Mouse (Mus musculus): Measurements from ENCODE around the gene 2010300C02Rik. TPM values are rescaled to one million over a fixed set of nuclear protein-coding genes. Genes with fewer than 3 reads are reported as not detected.
A peak's percentile ranks its signal among the peaks of the same experiment; 100 is the strongest.

Gene 2010300C02Rik
- polyA plus RNA-seq (2015; fragmentation: Nextera tagmentation; extraction: Ambion mirVana): 9.2 TPM in 2 replicates

GRCm38 (mm10) chr1:37719761-37720640 is at the start of gene 2010300C02Rik:
Gene 2010300C02Rik, minus strand, starts transcription at chr1:37720085.
- Histone ChIP-seq H3K9me3 (ENCODE audit: low read length) (no peaks in the 10 kb centered on the region), H3K36me3 (ENCODE audit: insufficient read depth, low read length) (no peaks in the 10 kb centered on the region), H3K9ac (replicated peaks; ENCODE audit: low read depth) (peak within 1 kb of the TSS; percentile 56), H3K27me3 (replicated peaks; ENCODE audit: insufficient read depth, low read length) (0 out of 2 replicates have a peak, but pooled peaks cover 2% of the 10 kb centered on the region), H3K4me3 (ENCODE audit: low read depth, low read length) (peak within 1 kb of the TSS; percentile 62), H3K4me1 (ENCODE audit: insufficient read depth, low read depth, low read length) (no peaks in the 10 kb centered on the region), H3K27ac (ENCODE audit: low read length) (peak within 1 kb of the TSS; percentile 84), H3K4me2 (replicated peaks; ENCODE audit: low read depth, low read length) (peak within 1 kb of the TSS; percentile 97)
- peak; percentile 91 for ATAC-seq
- TF ChIP-seq CTCF (IDR thresholded peaks at IDR 0.05) (peak; percentile 63), EP300 (IDR thresholded peaks at IDR 0.05) (no peak)
- under 1% methylated on average over 39 of the region's 69 CpGs for WGBS
- peak; percentile 66 for DNase-seq (ENCODE audit: low spot score)

- no peak overlapping the region for H3K4me3 ChIP-seq (ENCODE audit: low read depth, low read length)
- ATAC-seq: no peak
- no peaks in the 10 kb centered on the region for H3K9me3 ChIP-seq (ENCODE audit: low read length)
- no peak overlapping the region for H3K9ac ChIP-seq (replicated peaks; ENCODE audit: low read depth)
- no peaks in the 10 kb centered on the region for H3K36me3 ChIP-seq (ENCODE audit: insufficient read depth, low read length)
- TF ChIP-seq EP300 (IDR thresholded peaks at IDR 0.05) (no peak), CTCF (IDR thresholded peaks at IDR 0.05) (peak; percentile 24; the same call in 1 of the 2 replicates)
- no peaks in the 10 kb centered on the region for H3K27me3 ChIP-seq (replicated peaks; ENCODE audit: insufficient read depth, low read length)
- no peak overlapping the region for H3K4me2 ChIP-seq (replicated peaks; ENCODE audit: low read depth, low read length)
- H3K27ac ChIP-seq (ENCODE audit: low read length): no peak overlapping the region
- no peak for DNase-seq (ENCODE audit: low spot score)
- H3K4me1 ChIP-seq (ENCODE audit: insufficient read depth, low read depth, low read length): no peaks in the 10 kb centered on the region
These were observed 39.5 kb upstream of the 2010300C02Rik start for GRCm38 (mm10) chr1:37759407-37759806.

GRCm38 (mm10) chr1:37744650-37745259 is 24.9 kb upstream of the 2010300C02Rik start:
- DNase-seq (ENCODE audit: low spot score): no peak
- TF ChIP-seq CTCF (IDR thresholded peaks at IDR 0.05): no peak
- TF ChIP-seq EP300 (IDR thresholded peaks at IDR 0.05): no peak

GRCm38 (mm10) chr1:37742602-37743270 is 22.9 kb upstream of the 2010300C02Rik start:
- H3K27me3 ChIP-seq (replicated peaks; ENCODE audit: insufficient read depth, low read length): no peaks in the 10 kb centered on the region
- no peak overlapping the region for H3K4me3 ChIP-seq (ENCODE audit: low read depth, low read length)
- no peak for TF ChIP-seq CTCF (IDR thresholded peaks at IDR 0.05)
- TF ChIP-seq EP300 (IDR thresholded peaks at IDR 0.05): no peak
- no peak overlapping the region for H3K9ac ChIP-seq (replicated peaks; ENCODE audit: low read depth)
- no peak for DNase-seq (ENCODE audit: low spot score)
- no peaks in the 10 kb centered on the region for H3K9me3 ChIP-seq (ENCODE audit: low read length)
- H3K4me2 ChIP-seq (replicated peaks; ENCODE audit: low read depth, low read length): no peak overlapping the region
- no peaks in the 10 kb centered on the region for H3K36me3 ChIP-seq (ENCODE audit: insufficient read depth, low read length)
- WGBS: 64% methylated on average over 14 of the region's 14 CpGs
- no peaks in the 10 kb centered on the region for H3K4me1 ChIP-seq (ENCODE audit: insufficient read depth, low read depth, low read length)
- H3K27ac ChIP-seq (ENCODE audit: low read length): no peak overlapping the region
- ATAC-seq: no peak

More at GRCm38 (mm10) chr1:37744650-37745259, 24.9 kb upstream of the 2010300C02Rik start:
- ATAC-seq: no peak
- Histone ChIP-seq H3K27me3 (replicated peaks; ENCODE audit: insufficient read depth, low read length) (no peaks in the 10 kb centered on the region), H3K4me3 (ENCODE audit: low read depth, low read length) (no peak overlapping the region), H3K36me3 (ENCODE audit: insufficient read depth, low read length) (no peaks in the 10 kb centered on the region), H3K27ac (ENCODE audit: low read length) (no peak overlapping the region), H3K4me2 (replicated peaks; ENCODE audit: low read depth, low read length) (no peak overlapping the region), H3K9ac (replicated peaks; ENCODE audit: low read depth) (no peak overlapping the region), H3K9me3 (ENCODE audit: low read length) (no peaks in the 10 kb centered on the region), H3K4me1 (ENCODE audit: insufficient read depth, low read depth, low read length) (no peaks in the 10 kb centered on the region)
- 62% methylated on average over 9 of the region's 9 CpGs for WGBS

GRCm38 (mm10) chr1:37742126-37742525 is 22.2 kb upstream of the 2010300C02Rik start:
- DNase-seq (ENCODE audit: low spot score): no peak

More at GRCm38 (mm10) chr1:37742126-37742525, 22.2 kb upstream of the 2010300C02Rik start:
- TF ChIP-seq CTCF (IDR thresholded peaks at IDR 0.05): no peak
- TF ChIP-seq EP300 (IDR thresholded peaks at IDR 0.05): no peak
- no peaks in the 10 kb centered on the region for H3K4me1 ChIP-seq (ENCODE audit: insufficient read depth, low read depth, low read length)
- no peaks in the 10 kb centered on the region for H3K36me3 ChIP-seq (ENCODE audit: insufficient read depth, low read length)
- no peak overlapping the region for H3K27ac ChIP-seq (ENCODE audit: low read length)
- H3K9me3 ChIP-seq (ENCODE audit: low read length): no peaks in the 10 kb centered on the region
- H3K4me2 ChIP-seq (replicated peaks; ENCODE audit: low read depth, low read length): no peak overlapping the region
- no peak overlapping the region for H3K9ac ChIP-seq (replicated peaks; ENCODE audit: low read depth)
- WGBS: 80% methylated on average over 11 of the region's 11 CpGs
- H3K4me3 ChIP-seq (ENCODE audit: low read depth, low read length): no peak overlapping the region
- H3K27me3 ChIP-seq (replicated peaks; ENCODE audit: insufficient read depth, low read length): no peaks in the 10 kb centered on the region
- ATAC-seq: no peak
